Mouse (Mus musculus): ENCODE data around the gene Itpr1. TPM values are rescaled to one million over a fixed set of nuclear protein-coding genes. Genes with fewer than 3 reads are reported as not detected.

Itpr1 gene
- polyA plus RNA-seq, 1 experiment from 2014 or later, result 4.8 TPM

DNA sequence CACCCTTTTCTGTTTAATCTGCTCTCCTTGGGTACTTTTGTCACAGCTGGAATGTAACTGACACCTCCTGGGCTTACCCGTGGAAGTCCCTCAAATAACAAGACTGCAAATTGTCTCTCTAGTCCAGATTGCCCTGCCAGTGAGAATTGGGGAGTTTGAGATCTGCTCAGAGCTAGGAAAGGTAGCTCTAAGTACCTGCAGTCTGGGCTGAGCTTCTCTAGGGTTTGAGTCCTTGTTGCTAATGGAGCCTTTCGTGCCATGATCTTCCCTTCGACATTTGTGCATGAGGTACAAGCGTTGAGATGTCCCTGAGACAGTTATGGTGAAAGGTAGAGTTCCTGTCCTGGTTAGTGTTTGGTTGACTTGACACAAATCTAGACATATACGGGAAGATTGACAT lies 89.0 kb downstream of the Itpr1 start:
- WGBS, result 90% methylated on average over 5 of the region's 5 CpGs
- Histone ChIP-seq H3K36me3 (no peaks in the 10 kb centered on the region), H3K4me2 (replicated peaks) (no peak overlapping the region), H3K27me3 (no peaks in the 10 kb centered on the region), H3K9me3 (no peaks in the 10 kb centered on the region), H3K4me3 (replicated peaks) (no peak overlapping the region), H3K9ac (replicated peaks) (no peak overlapping the region), H3K27ac (no peak overlapping the region), H3K4me1 (replicated peaks) (no peaks in the 10 kb centered on the region)
- no peak for ATAC-seq

DNA sequence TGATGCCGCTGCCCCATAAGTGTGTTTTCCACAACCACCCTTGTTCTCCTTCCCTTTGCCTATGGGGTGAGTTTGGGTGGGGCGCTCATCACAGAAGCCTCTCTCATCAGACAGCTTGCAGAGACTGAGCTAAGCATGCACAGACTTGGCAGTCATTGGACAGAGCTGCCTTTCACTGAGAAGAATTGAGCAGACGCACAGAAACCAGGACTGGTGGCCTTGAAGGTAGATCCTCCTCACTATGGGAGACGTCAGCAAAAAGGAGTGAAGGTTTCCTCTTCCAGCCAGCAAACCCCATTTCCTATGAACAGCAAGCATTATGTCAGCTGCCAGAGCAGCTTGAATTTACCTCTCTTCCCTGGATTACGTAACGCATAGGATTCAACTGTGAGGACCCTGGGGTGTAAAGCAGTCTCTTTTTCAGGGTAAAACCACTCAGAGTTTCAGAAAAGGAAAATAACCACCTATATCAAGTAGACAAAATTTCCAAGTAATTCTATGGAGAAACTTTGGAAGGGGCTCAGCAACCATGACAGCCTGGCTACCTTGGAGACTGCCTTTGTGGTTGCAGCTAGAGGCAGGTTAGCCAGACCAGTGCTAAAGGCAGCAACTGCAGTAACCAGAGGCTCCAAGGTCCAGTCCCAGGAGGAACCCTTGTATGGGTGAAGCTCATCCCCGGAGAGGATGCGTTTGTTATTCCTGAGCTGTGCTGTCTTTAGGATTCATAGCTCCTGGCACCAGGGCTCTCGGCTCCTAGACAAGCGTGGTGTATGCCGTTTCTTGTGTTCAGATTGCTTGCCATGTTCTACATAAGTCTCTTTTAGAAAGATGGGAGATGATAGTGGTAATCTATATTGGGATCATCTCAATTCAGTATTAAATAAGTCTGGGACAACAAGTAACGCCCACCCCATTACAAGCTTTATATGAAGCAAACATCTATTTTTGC lies 91.0 kb downstream of the Itpr1 start:
- Histone ChIP-seq H3K9ac (replicated peaks) (no peak overlapping the region), H3K27me3 (no peaks in the 10 kb centered on the region), H3K4me3 (replicated peaks) (no peak overlapping the region), H3K27ac (no peak overlapping the region), H3K9me3 (no peaks in the 10 kb centered on the region), H3K4me2 (replicated peaks) (no peak overlapping the region), H3K36me3 (no peaks in the 10 kb centered on the region), H3K4me1 (replicated peaks) (0 out of 2 replicates have a peak, but pooled peaks cover 5% of the 10 kb centered on the region)
- WGBS, result 95% methylated on average over 12 of the region's 12 CpGs
- ATAC-seq, result no peak

DNA sequence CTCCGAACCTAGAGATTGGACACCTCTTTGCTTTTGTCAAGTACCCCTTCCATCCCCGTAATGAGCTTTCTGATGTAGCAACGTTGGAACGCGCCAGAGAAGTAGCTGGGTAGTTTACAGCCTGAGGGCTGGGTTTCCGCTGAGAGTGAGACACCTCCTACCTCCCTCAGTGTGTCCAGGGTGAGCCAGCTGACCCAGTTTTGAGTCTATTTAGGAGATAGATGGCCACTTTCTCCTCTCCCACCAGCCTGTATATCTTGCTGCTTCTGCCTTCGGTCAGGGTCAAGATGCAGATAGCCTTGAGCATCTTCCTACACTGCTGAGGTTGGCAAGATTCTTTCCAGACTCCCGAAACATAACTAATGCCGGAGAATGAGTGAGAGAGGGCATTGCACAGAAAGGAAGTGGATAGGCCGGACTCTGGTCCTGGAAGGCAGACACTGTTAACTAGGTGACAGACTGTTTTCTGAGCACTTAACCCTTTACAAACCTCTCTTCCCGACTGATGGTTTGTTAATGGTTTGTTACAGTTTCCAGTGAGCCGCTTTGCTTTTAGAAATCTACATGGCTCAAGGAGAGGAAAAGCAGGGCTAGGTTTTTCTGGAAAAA lies 92.4 kb downstream of the Itpr1 start:
- ATAC-seq, result no peak
- 82% methylated on average over 12 of the region's 12 CpGs for WGBS
- H3K4me3 ChIP-seq (replicated peaks), result no peak overlapping the region

DNA sequence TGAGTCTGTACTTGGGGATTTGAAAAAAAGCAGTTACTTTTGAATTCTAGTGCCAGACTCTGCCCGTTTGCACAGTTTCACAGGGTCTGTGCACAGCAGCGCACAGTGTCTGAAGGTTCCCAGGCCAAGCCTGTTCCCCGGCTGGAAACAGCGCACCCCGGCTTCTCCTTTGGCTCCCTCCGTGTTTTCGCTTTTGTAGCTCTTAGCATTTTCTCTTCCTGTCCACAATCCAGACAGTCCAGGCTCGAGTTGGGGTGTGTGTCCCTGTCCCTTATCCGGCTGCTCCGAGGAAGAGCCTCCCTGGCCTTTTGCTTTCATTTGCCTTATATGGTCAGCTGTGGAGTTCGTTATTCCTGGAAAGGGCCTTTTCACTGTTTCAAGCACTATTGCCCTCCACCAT lies 93.3 kb downstream of the Itpr1 start:
- Histone ChIP-seq H3K27ac (no peak overlapping the region; the same call in 1 of the 2 replicates), H3K27me3 (no peaks in the 10 kb centered on the region), H3K9me3 (no peaks in the 10 kb centered on the region), H3K9ac (replicated peaks) (no peak overlapping the region), H3K36me3 (no peaks in the 10 kb centered on the region), H3K4me1 (replicated peaks) (peaks cover 15% of the 10 kb centered on the region), H3K4me2 (replicated peaks) (no peak overlapping the region), H3K4me3 (replicated peaks) (no peak overlapping the region)
- ATAC-seq, result no peak
- WGBS, result 77% methylated on average over 11 of the region's 11 CpGs

More for the DNA sequence above, 92.4 kb downstream of the Itpr1 start:
- Histone ChIP-seq H3K9me3 (no peaks in the 10 kb centered on the region), H3K4me1 (replicated peaks) (peaks cover 15% of the 10 kb centered on the region), H3K36me3 (no peaks in the 10 kb centered on the region), H3K27me3 (no peaks in the 10 kb centered on the region), H3K27ac (no peak overlapping the region), H3K9ac (replicated peaks) (no peak overlapping the region), H3K4me2 (replicated peaks) (no peak overlapping the region)

DNA sequence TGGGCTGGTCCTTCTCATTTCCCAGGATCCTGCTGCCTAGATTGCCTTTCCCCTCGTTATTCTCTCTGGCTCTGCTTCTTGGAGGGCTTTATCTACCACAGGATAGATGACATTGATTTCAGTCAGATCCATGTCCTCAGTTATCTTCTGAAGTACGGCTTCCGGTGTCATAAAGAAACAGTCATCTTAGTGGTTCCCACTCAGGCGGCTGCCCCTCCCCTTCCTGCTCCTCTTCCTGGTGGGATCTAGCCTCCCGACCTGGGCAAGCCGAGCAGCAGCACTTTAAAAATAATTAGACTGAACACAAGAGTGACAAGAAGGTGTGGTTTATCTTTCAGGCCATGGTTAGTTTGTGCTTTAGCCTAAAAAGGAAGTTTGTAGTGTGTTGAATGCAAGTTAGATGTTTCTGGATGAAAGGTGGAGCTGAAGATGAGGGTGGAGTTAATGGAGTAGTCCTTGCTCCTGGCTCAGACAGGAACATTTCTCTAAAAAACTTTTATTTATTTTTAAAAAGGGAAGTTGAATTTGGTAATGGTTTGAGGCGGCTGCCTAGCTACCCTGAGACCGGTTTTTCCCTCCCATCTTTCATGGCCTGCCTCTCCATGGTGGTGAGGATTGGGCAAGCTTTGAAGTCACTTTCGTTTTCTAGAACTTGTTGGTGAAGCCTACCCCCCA lies 94.2 kb downstream of the Itpr1 start:
- H3K4me1 ChIP-seq (replicated peaks), result peaks cover 15% of the 10 kb centered on the region
- no peak overlapping the region for H3K27ac ChIP-seq
- H3K9ac ChIP-seq (replicated peaks), result no peak overlapping the region
- no peak for ATAC-seq
- H3K4me3 ChIP-seq (replicated peaks), result no peak overlapping the region
- H3K27me3 ChIP-seq, result no peaks in the 10 kb centered on the region
- no peaks in the 10 kb centered on the region for H3K9me3 ChIP-seq
- H3K4me2 ChIP-seq (replicated peaks), result no peak overlapping the region
- H3K36me3 ChIP-seq, result no peaks in the 10 kb centered on the region
- 71% methylated on average over 9 of the region's 9 CpGs for WGBS

DNA sequence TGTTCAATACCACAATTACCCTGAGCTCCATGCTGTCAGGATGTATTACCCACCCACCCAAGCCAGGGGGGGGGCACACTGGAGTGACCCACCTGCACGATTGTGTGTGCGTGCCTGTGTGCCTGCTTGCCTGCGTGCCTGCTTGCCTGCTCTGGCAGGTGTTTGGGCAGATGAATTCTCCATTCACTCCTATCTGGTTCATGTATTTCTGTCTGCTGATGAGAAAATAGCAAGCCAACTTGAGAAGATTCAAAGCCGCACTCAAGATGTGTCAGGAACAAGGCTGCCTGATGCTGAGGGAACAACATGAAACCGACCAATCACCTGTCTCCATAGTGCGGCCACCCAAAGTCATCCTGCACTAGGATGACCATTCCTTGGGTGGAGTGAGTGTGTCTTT lies 94.9 kb downstream of the Itpr1 start:
- Histone ChIP-seq H3K4me2 (replicated peaks) (no peak overlapping the region), H3K4me1 (replicated peaks) (peaks cover 15% of the 10 kb centered on the region), H3K27ac (no peak overlapping the region), H3K36me3 (no peaks in the 10 kb centered on the region), H3K9me3 (no peaks in the 10 kb centered on the region), H3K4me3 (replicated peaks) (no peak overlapping the region), H3K9ac (replicated peaks) (no peak overlapping the region), H3K27me3 (no peaks in the 10 kb centered on the region)
- WGBS, result 93% methylated on average over 6 of the region's 6 CpGs
- no peak for ATAC-seq

DNA sequence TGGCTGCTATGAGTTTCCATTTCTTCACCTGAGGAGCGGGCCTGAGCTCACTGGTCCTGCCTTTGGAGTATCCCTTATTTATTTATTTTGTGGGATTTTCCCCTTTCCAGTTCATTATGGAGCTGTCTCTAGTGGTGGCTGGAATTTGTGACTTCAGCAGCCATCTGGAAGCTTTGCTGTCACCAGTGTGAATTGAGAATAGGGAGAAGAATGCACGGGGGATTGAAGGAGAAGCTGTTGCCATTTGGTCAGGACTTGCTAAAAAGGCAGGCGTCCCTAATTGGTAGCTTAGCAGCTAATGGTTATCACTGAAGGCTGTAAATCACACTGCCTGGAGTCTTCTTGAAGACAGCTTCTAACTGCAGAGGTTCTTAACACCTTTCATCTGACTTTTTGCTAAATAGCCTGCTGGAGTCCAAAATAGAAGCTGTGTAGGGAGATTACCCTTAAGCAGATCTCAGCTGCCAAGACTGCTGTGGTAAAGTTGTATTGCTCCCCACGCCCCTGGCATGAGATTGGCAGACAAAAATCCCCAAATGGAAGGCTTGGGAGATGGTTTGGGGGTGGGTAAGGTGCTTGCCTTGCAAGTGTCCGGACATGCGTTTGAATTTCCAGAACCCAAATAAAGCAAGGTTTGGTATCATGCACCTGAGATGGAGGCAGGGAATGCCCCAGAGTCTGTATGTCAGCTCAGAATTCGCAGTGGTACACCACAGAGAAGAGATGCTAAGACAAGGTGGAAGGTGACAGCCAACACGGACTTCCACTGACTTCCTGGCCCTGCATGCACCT lies 96.7 kb downstream of the Itpr1 start:
- Histone ChIP-seq H3K9me3 (no peaks in the 10 kb centered on the region), H3K9ac (replicated peaks) (no peak overlapping the region), H3K4me1 (replicated peaks) (peaks cover 15% of the 10 kb centered on the region), H3K4me2 (replicated peaks) (no peak overlapping the region), H3K36me3 (no peaks in the 10 kb centered on the region), H3K4me3 (replicated peaks) (no peak overlapping the region), H3K27me3 (no peaks in the 10 kb centered on the region), H3K27ac (no peak overlapping the region; the same call in 1 of the 2 replicates)
- 72% methylated on average over 8 of the region's 8 CpGs for WGBS
- ATAC-seq, result no peak

DNA sequence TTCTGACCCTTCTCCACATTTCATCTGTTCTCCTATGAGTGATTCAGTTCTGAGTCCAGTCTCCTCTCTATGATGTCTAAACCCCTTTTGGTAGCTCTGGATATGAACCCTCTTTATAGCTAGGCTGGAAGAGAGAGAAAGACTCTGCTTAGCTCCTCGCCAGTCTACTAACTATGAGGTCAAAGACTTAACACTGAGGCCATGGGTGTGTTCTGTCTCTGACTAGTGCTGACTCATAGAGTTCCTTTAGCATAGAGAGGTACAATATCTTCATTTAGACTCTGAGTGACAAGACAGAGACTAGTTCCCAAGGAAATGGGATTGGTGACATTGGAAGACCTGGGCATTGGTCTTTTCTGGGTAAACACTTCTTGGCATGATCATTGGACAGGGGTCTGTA lies 100.2 kb downstream of the Itpr1 start:
- peaks cover 19% of the 10 kb centered on the region for H3K4me1 ChIP-seq (replicated peaks)
- WGBS, result 87% methylated on average over 1 of the region's 1 CpGs
- no peak overlapping the region for H3K27ac ChIP-seq
- no peak overlapping the region for H3K9ac ChIP-seq (replicated peaks)
- no peaks in the 10 kb centered on the region for H3K9me3 ChIP-seq
- no peaks in the 10 kb centered on the region for H3K27me3 ChIP-seq
- no peak overlapping the region for H3K4me3 ChIP-seq (replicated peaks)
- H3K4me2 ChIP-seq (replicated peaks), result no peak overlapping the region
- no peak for ATAC-seq
- no peaks in the 10 kb centered on the region for H3K36me3 ChIP-seq

DNA sequence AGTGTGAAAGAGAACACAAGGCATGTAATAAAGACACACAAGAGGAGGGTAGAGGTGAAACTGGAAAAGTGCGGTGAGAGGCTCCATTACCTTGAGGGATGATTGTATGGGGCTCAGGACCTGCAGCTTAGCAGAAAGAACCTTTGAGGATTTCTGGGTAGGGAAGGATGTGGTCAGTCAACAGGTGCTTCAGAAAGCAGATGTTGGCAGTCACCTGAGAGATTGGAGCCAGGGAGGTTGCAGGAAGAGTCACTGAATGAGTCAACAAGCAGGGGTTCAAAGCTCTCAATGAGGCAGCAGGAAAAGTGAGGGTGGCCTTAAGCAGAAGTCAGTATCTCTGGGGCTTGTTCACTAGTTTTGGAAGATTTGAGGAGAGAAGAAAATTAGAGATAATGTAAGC lies 101.1 kb downstream of the Itpr1 start:
- WGBS, result 94% methylated on average over 1 of the region's 1 CpGs
- H3K27me3 ChIP-seq, result no peaks in the 10 kb centered on the region
- peaks cover 14% of the 10 kb centered on the region for H3K4me1 ChIP-seq (replicated peaks)
- no peak overlapping the region for H3K4me3 ChIP-seq (replicated peaks)
- no peaks in the 10 kb centered on the region for H3K36me3 ChIP-seq
- no peak for ATAC-seq
- H3K9me3 ChIP-seq, result no peaks in the 10 kb centered on the region
- no peak overlapping the region for H3K27ac ChIP-seq
- no peak overlapping the region for H3K9ac ChIP-seq (replicated peaks)
- no peak overlapping the region for H3K4me2 ChIP-seq (replicated peaks)

DNA sequence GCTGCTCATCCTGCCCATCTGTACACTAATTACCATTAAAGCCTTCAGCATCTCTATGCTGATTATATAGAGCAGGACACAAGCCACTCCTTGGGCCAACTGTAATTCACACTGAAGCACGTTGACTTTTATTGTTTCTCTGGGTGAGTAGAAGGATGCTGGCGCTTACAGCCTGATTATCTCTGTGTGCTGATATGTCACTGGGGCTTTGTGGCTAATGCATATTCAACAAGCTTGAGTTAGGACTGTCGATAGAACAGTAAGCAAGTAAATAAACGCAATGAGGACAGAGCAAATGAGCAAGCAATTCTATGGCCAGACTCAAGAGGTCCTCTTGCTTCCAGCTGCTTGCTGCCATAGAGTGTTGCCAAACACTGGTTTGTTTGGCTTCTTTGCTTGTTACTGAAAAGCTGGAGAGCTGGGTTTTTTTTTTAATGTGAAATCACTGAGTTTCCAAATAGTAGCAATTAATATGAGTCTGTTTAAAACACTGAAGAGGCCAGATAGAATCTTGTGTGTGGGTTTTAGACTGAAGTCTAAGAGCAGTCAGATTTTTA lies 103.5 kb downstream of the Itpr1 start:
- H3K4me1 ChIP-seq (replicated peaks), result 0 out of 2 replicates have a peak, but pooled peaks cover 4% of the 10 kb centered on the region
- H3K4me2 ChIP-seq (replicated peaks), result no peak overlapping the region
- H3K9me3 ChIP-seq, result no peaks in the 10 kb centered on the region
- H3K9ac ChIP-seq (replicated peaks), result no peak overlapping the region
- no peaks in the 10 kb centered on the region for H3K27me3 ChIP-seq
- no peak overlapping the region for H3K27ac ChIP-seq
- WGBS, result 56% methylated on average over 4 of the region's 4 CpGs
- no peaks in the 10 kb centered on the region for H3K36me3 ChIP-seq
- ATAC-seq, result no peak
- no peak overlapping the region for H3K4me3 ChIP-seq (replicated peaks)

DNA sequence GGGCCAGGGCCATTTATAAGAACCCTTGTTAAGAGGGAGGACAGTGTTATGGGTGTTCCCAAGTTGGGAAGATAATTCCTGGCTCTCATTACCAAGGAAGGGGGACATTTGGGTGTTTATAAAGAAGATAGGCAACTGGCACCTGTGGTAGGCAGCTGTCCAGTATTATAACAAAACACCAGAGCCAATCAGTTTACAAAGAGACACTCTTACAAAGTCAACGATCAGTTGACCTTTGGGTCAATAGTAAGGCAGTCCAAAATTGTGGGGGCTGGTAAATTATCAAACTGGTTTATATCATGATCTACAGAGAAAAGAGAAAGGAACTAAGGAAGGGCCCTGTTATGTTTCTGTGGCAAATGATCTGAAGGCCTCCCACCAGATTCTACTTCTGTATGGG lies 104.1 kb downstream of the Itpr1 start:
- no peak overlapping the region for H3K4me3 ChIP-seq (replicated peaks)
- H3K4me2 ChIP-seq (replicated peaks), result no peak overlapping the region
- no peak overlapping the region for H3K9ac ChIP-seq (replicated peaks)
- H3K4me1 ChIP-seq (replicated peaks), result 0 out of 2 replicates have a peak, but pooled peaks cover 4% of the 10 kb centered on the region
- no peak overlapping the region for H3K27ac ChIP-seq
- no peaks in the 10 kb centered on the region for H3K9me3 ChIP-seq
- WGBS, result 97% methylated on average over 1 of the region's 1 CpGs
- H3K36me3 ChIP-seq, result no peaks in the 10 kb centered on the region
- no peaks in the 10 kb centered on the region for H3K27me3 ChIP-seq
- ATAC-seq, result no peak

Data from midbrain, embryonic 13.5 days (tissue).